Mouse (Mus musculus) B cell, adult 2 months (primary cell): ENCODE results near the gene Stx16.

Source experiments
- DNase-seq, 2 experiments: peaks; one replicate each; pipeline ENCODE4 v3.0.0; 2022

Gene Stx16

GRCm38 (mm10) chr2:174075673-174076432 is at the start of gene Stx16:
TSS of gene Stx16 (plus strand) at chr2:174076308.
- peak; percentile 86 to 87 for DNase-seq

DNA sequence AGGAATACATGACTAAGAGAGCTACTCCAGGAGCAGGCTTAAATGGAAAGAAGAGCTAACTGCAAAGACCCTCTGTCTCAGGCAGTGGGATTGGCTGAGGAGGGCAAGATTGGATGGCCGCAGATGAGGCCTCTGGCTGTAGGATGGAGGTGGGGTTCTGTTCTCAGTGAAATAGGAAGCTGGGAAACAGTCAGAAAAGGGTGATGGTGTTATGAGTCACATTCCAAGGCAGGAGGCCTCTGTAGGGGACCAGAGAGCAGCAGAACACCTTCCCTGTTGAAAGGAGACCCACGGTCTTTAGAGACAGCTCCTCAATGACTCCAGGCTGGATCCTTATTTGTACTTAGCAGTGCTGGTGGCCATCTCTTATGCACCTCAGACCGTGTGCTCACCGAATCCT is 49.7 kb upstream of the Stx16 start:
- DNase-seq = no peak

- no peak for DNase-seq
Observed at GRCm38 (mm10) chr2:174033257-174033800, 42.8 kb upstream of the Stx16 start.

DNA sequence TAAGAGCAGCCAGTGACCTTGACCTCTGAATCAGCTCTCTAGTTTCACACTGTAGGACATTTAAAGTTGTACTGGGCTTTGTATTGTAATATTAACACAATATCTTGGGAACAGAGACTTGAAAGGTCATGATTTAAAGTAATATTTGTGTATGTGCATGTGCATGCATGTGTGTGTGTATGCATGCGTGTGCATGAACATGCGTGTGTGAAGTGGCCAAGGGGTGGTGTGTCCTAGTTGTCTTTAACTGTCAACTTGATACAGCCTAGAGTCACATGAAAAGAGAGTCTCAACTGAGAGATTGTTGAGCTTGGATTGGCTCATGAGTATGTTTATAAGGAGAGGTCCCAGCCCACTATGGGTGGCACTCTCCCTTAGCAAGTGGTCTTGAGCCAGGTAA is 28.5 kb upstream of the Stx16 start:
- no peak for DNase-seq

GRCm38 (mm10) chr2:174049481-174050338 is 26.4 kb upstream of the Stx16 start:
- no peak for DNase-seq

DNA sequence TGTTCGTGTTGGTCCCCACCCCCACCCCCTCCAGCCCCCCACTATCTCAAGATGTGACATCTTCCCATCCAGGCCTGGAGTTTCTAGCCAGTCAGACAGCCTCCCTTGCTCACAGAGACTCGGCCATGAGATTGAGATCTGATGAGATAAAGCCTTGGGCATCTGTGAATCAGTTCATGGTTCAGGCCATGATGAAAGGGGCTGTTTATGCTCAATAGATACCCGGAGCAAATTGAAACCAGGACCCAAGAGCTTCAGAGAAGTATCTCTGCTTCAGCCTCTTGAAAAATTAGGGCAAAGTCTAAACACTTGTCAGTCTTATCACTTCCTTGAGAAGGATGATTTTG is 25.8 kb upstream of the Stx16 start:
- DNase-seq = no peak

DNA sequence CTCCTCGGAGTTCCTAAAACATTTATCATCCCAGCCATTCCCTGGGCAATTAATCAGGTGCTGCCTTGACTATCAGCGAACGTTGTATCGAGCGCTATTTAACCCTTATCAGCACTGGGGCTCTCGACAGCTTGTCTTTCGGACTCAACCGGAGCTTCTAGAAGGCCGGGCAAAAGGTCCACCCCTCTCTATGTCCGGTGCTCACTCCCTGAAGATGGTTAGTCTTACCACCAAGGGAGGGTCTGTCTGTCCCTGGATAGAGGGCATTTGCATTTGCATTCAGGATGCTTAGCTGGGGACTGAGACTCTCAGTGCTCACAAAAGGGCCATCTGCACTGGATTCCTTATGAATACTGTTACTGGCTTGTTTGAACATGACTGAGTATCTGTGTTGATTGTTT is 25.0 kb upstream of the Stx16 start:
- DNase-seq = no peak

- no peak for DNase-seq
Observed at GRCm38 (mm10) chr2:174054496-174054895, 21.6 kb upstream of the Stx16 start.

GRCm38 (mm10) chr2:174057730-174058129 is 18.4 kb upstream of the Stx16 start:
- DNase-seq = no peak

GRCm38 (mm10) chr2:174058316-174058939 is 17.7 kb upstream of the Stx16 start:
- no peak for DNase-seq

- no peak for DNase-seq
Observed at GRCm38 (mm10) chr2:174059591-174060385, 16.3 kb upstream of the Stx16 start.

- no peak for DNase-seq
Observed at GRCm38 (mm10) chr2:174061219-174061618, 14.9 kb upstream of the Stx16 start.

DNA sequence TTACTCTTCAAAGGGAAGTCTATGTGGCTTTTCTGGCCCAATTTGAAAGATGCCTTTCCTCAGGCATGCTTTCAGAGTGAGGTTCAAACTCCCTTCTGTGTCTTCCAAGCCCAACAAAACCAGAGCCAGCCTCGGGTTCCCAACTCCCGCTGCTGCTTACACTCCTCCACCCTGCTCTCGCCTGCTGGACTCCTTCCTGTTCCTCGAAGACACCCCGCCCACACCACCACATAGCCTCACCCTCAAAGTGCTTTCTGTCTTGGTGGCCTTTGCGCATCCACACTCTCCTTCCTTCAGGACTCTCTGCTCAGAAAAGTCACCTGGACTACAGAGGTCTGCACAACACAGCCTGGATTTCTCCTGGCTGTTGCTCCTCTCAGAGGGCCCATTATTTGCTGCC is 13.0 kb upstream of the Stx16 start:
- DNase-seq = no peak

DNA sequence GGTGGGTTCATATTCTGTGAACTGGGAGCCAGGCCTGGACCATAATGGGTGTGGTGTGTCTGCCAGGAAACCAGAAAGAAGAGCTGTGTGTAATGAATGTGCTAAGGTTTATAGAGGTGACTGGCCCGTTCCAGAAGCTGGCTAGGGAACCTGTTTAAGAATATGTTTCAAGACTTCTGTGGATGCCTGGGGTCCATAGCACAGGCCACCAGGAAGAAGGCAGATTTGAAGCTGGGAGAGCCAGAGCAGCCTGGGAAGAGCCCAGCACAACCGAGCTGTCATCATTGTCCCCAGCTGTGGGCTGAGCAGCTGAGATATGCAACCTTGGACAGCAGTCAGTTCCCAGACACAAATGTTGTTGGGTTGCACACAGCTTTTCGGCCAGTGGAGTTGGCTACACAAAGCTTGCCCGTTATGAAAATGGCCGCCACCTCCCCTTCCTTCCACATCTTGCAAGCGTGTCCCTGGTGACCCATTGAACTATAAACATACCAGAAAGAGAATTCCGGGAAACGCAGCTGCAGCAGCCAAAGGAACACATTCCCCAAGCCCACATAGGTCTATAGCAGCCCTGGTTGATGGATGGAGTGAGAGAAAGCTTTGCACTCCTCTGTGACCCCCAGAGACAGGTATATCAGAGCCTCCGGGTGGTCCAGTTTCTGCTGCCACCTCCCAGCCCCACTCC is 12.4 kb upstream of the Stx16 start:
- no peak for DNase-seq

DNA sequence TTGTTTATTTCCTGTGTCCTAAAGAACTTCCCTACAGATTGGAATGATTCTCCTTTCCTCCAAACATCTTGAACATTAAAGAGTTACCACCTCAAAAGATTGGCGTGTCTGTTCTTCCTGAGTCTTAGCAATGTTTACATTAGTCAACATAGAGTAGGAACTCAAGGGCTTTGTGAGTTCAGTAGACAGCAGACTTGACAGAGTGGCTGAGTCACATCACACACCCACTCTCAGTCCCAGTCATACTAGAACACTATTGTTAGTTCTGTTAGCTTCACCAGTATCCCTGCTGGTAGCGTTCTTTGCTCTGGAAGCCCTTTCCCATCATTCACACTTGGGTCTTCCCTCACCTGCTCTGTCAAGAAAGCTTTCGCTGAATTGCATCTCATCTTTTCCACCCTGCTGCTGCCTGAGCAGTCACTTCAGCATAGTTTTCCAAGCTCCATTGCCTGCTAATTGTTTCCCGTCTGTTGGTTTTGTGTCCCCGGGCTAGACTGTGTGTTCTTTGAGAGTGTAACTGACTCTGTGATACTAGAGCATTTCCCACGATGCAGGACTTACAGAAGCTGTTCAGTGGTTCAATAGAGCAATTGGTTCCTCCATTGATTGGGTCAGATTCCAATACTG is 8.2 kb upstream of the Stx16 start:
- DNase-seq = no peak

GRCm38 (mm10) chr2:174069532-174070049 is 6.5 kb upstream of the Stx16 start:
- DNase-seq = no peak

DNA sequence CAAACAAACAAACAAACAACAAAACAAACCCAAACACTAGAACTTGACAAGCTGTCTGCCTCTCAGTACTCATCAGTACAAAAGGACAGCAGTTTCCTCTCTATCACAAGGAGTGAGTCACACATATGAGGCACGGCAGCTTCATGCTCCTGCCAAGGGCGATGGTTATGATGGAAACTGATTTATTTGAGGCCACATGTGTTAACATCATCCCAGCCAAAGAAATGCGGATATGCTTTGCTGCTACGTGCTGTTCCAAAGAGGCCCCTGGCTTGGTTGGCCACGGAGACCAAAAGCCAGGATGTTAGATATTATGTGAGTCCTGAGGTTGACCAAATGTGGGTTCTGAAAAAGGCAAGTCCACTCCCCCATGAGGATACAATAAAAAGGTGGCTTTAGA is 4.7 kb upstream of the Stx16 start:
- DNase-seq = no peak

GRCm38 (mm10) chr2:174073156-174073790 is 2.8 kb upstream of the Stx16 start:
- no peak for DNase-seq

GRCm38 (mm10) chr2:174074621-174075020 is 1.5 kb upstream of the Stx16 start:
- DNase-seq = peak in 1 of 2 experiments; percentile 6

GRCm38 (mm10) chr2:174075072-174075570 is 987 bp upstream of the Stx16 start:
- peak; percentile 12 to 19 for DNase-seq

- no peak for DNase-seq
Observed at GRCm38 (mm10) chr2:174076433-174076824, 321 bp downstream of the Stx16 start.
